Mouse (Mus musculus) gonadal fat pad, adult 2 months (tissue): ENCODE results near the gene Mrnip. TPM values are rescaled to one million over a fixed set of nuclear protein-coding genes. Genes with fewer than 3 reads are reported as not detected.
"Not testable (repeated sequence)": the region's sequence is repeated elsewhere in the genome, so short reads cannot be mapped to it uniquely, and the experiment has no call there.

Experiments
- DNase-seq: peaks from one replicate; pipeline ENCODE4 v3.0.0-alpha.2; 2012; ENCODE audit warnings: low read depth
- polyA plus RNA-seq: library from polyadenylated mRNA; depleted of rRNA; stranded (reverse); fragments of >200 nt; gene quantifications from 2 replicates; pipeline ENCODE4 v1.2.3, GENCODE M21; 2012; rRNA removed

Gene Mrnip
- 10.7 and 12.5 TPM in 2 replicates for polyA plus RNA-seq

GRCm38 (mm10) chr11:50174111-50174729 lies at the start of gene Mrnip:
Mrnip (plus strand) TSS chr11:50174444.
- not testable (repeated sequence) for DNase-seq

- DNase-seq: no peak
Observed at GRCm38 (mm10) chr11:50127781-50128180, 46.5 kb upstream of the Mrnip start.

GRCm38 (mm10) chr11:50130811-50131766 lies 43.2 kb upstream of the Mrnip start, which contains the start of gene Tbc1d9b:
Tbc1d9b (plus strand) TSS chr11:50131396.
- DNase-seq: no peak

- no peak for DNase-seq
Observed at GRCm38 (mm10) chr11:50131801-50132201, 42.4 kb upstream of the Mrnip start.

DNA sequence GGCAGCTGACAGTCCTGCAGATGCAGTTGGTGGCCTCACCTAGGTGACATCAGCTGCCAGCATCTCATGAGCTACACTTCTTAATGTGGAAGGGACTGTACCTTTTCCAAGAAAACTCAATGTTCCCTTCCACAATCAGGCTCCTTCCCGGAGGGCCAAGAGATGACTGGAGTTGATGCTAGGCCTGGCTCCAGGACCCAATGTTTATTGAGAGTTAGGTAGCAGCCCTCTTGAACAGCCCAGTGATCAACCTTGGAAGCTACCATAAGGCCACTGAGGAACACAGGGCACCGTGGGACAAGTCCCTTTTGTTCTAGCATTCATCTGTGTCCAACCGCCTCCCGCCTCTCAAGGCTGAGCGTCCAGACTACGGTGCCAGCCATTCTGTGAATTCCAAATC lies 42.0 kb upstream of the Mrnip start:
- no peak for DNase-seq

DNA sequence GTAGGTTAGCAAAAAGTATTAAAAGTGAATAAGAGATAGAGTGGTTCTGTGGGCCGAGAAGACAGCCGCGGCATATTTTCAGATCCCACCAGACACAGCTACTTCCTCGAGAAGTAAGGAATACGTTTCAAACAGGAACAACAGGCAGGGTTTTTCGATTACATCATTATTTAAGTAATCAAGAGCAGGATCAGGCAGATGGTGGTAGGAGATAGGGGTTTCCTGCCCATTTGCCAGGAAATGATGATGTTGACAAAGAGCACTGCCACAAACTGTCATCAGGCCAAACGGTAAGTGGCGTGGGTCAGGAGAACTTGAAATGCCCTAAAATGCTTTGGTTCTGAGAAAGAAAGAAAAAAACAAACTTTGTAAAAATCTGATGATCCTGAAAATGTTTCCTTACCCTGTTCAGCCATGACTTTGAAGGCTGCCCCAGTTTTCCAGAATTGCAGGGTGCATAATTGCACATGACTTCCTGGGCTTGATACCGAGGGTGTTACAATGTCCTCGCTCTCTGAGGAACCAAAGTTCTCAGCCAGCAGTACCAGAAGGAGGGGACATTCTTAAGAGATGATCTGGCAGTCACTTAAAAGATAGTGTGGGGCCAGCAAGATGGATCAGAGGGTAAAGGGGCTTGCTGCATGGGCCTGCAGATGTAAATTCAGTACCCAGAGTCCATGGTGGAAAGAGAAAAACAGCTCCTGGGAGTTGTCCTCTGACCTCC lies 39.9 kb upstream of the Mrnip start:
- DNase-seq: no peak

DNA sequence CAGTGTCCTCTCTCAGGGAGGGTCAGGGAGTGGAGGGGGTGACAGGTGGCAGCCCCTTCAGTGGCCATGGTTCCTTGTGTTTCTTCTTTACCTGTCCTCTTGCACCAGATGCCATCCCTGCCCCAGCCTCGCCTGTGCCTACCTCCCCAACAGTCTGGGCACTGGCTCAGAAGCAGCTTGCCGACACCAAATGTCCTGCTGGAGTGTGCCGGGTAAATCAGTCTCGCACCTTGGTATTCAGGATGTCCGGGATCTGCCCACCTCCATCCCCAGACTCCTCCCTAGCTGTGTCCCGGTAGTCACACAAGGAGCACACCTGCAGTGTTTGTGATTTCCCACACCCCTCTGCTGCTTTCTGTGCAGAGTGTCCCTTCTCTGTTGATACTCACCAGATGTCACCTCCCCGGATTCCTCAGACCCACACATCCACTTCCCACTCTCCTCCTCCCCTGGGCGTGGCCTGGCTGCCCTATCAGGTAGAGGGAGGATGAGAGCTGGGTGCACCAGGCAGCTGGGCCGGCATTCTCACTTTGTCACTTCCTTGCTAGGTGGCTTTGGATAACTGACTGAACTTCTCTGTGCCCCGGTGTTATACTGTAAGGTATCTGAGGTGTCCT lies 35.9 kb upstream of the Mrnip start:
- DNase-seq: no peak

- no peak for DNase-seq
Observed at GRCm38 (mm10) chr11:50139571-50139970, 34.7 kb upstream of the Mrnip start.

GRCm38 (mm10) chr11:50145529-50145928 lies 28.7 kb upstream of the Mrnip start:
- DNase-seq: no peak

DNA sequence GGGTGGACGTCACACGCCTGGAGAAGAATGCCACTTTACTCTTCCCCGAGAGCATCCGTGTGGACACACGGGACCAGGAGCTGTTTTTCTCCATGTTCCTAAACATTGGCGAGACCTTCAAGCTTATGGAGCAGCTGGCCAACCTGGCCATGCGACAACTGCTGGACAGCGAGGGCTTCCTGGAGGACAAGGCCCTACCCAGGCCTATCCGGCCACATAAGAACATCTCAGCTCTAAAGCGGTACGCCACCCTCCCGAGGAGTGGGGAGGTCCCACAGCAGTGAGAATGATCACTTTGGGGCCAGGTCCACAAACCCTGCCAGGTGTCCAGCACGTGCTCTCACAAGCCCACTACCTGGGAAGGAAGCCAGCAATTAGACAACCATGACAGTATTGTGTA lies 28.1 kb upstream of the Mrnip start:
- DNase-seq: no peak

GRCm38 (mm10) chr11:50147267-50147957 lies 26.8 kb upstream of the Mrnip start:
- DNase-seq: no peak

DNA sequence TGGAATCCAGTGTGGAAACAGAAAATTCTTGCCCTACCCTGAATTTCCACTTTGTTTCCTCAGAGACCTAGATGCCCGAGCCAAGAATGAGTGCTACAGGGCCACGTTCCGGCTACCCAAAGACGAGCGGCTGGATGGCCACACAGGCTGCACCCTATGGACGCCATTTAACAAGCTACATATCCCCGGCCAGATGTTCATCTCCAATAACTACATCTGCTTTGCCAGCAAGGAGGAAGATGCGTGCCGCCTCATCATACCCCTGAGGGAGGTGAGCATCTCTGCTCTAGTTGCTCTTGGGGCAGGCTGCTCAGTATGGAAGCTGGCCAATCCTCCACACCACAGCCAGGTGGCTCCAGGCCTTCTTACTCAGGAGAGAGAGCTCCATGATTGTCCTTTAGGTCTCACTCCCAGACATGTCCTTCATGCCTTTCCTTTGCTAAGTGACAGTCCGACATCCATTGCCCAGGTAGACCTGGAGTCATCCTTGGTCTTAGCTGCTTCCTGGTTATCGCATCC lies 26.2 kb upstream of the Mrnip start:
- DNase-seq: no peak

DNA sequence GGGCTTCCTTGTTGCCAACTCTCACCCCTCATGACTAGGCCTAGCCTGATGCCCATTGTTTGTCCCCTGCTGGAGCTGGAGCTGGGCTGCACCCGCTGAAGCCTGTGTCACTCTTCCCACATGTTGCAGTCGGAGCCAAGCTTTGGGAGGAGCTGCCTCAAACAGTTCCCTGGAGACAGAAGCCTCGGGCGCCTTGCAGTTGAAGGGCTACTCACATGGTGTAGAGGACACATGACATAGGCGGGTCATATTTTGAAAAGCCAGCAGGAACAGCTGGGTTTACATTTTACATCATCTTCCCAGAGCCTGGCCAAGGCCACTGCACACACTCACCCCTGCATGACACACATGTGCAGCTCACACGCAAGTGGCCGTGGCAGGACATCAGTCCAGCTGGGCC lies 25.0 kb upstream of the Mrnip start:
- DNase-seq: no peak

DNA sequence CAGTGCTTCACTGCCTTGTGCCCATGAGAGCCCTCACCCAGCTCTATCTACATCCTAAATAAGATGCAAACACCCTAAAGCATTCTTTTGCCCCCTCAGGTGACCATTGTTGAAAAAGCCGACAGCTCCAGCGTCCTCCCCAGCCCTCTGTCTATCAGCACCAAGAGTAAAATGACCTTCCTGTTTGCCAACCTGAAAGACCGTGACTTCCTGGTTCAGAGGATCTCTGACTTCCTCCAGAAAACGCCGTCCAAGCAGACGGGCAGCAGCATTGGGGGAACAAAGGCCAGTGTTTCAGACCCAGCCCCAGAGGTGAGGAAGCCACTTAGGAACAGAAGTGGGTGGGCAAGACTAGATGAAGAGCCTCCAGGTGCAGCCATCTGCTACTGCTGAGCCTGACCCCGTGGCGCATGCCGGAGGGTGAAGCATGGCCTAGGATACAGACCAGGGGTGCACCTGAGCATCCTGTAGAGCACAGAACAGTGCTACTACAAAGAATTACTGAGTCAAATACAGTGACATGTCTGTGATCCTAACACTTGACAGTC lies 24.6 kb upstream of the Mrnip start:
- no peak for DNase-seq

DNA sequence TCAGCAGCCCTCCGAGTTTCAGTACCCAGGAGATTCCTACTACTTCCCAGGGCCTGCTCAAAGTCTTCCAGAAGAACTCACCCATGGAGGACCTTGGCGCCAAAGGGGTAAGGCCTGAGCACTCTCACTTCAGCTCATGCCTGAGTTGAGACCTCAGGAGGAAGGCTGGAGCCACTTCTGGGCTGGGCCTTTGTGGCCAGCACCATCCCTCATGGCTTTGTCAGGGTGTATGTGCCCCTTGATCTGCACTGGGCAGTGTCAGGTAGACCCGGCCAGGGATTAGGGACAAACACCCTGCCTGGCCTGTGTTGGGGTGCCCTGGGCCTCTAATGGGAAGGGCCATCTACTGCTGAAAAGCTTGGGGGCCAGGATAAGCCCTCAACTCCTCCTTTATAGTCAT lies 22.9 kb upstream of the Mrnip start:
- no peak for DNase-seq

DNA sequence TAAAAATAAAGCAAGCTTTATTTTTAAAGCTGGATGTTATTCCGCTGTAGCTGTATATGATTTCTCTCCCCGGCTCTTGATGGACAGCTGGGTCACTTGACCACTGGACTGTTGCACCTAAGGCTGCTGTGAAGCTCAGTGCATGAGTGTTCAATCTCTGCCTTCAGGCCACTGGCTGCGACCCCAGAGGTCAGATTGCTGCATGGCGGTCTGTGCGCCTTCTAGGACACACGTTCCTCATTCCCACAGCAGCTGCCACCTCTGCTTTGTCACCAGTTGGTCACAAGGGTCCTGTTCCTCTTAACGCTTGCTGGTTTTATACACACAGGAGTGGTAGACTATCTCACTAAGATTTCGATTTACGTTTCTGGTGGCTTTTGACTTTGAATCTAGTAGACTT lies 20.1 kb upstream of the Mrnip start:
- DNase-seq: no peak

DNA sequence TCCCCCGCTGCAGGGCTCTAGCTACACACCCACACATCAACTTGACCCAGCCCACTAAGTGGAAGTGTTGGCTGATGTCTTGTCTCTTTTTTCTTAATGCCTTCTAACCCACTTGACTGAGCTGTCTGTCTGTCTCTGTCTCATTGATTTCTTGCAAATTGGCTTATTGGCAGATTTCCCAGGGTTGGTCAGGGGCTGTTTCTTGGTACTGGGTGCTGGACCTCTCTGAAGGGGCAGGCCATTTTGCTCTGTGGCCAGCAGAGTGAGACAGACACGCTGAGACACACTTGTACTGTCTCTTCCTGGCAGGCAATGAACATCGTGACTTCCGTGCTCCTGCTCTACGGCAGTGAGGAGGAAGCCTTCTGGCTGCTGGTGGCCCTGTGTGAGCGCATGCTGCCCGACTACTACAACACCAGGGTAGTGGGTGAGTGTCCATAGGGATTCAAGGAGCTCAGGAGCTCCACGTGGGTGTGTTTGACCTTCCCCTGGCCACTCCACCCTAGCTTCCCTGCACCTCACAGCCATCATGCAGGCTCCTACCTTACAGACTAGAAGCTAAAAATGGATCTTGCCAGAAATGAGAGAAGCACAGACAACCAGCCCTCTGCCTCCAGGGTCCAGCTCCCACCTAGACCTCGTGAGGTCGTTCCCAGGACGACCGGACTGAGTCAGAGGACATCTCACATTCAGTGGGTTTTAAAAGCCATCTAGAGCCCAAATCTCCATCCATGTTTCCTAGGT lies 19.3 kb upstream of the Mrnip start:
- DNase-seq: no peak

DNA sequence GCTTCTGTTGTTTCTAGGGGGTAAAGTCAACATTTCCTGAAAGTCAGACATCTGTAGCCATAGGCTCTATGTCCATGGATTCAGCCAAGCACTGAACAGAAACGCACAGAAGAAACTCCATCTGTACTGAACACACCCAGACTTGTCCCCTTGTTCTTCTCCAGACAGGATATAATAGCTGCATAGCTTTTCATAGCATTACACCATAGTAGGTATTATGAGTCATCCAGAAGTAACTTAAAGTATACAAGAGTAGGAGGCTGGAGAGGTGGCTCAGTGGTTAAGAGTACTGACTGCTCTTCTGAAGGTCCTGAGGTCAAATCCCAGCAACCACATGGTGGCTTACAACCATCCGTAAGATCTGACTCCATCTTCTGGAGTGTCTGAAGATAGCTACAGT lies 18.5 kb upstream of the Mrnip start:
- DNase-seq: no peak

DNA sequence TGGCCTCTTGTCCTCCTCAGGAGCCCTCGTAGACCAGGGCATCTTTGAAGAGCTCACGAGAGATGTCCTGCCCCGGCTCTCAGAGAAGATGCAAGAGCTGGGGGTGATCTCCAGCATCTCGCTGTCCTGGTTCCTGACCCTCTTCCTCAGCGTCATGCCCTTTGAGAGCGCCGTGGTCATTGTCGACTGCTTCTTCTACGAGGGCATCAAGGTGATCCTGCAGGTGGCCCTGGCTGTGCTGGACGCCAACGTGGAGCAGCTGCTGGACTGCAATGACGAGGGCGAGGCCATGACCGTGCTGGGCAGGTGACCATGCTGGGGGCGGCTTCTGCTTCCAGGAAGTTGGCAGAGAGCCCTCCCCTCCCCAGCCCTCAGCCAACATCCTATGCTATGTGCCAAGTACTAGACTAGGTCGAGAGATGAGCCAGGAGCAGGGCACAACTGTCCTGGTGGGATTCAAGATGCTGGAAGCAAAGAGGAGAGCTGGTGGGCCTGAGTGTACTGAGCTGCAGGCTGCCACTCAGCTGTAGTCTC lies 17.5 kb upstream of the Mrnip start:
- DNase-seq: no peak

GRCm38 (mm10) chr11:50158346-50158745 lies 15.9 kb upstream of the Mrnip start:
- no peak for DNase-seq
